9 mouse cellular contexts compared by ENCODE assay signal in the genomic region with DNA sequence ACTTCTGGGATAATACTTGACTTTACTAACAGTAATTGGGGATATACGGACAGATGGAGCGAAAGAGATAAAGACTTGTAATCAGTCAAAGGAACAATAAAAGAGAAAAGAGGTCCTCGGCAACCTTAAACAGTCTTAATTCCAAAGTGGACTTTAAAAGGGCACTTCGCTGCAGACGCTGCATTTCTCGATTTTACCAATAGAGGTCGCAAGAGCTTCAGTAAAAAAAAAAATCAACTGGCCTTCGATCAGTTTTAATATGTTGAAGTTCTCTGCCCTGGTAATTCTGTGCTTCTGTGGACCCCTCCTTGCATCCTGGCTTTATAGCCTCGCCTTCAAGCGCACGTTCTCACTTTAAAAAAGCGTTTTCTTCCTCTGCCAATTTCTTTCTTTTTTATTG. TPM values are rescaled to one million over a fixed set of nuclear protein-coding genes. Genes with fewer than 3 reads are reported as not detected.
DNase-seq lines count a peak whose midpoint lies in the region; ATAC-seq and TF ChIP-seq lines count a peak whose summit lies in the region.
"Had no signal": no experiment of that assay in that cellular context is flagged by ENCODE, and none has a peak within 500 bp of the region (broad histone marks: within the 10 kb centered on the region; RNA-seq: fewer than 3 reads in every experiment).

No protein-coding gene starts in this region.

- H3K36me3 ChIP-seq in kidney, embryonic 14.5 days (ENCODE audit: control insufficient read depth, insufficient read depth, low read length) = no peaks in the 10 kb centered on the region
- H3K36me3 ChIP-seq in ES-Bruce4 (ENCODE audit: control insufficient read depth, insufficient read depth, low read length, poor library complexity, severe bottlenecking) = no peaks in the 10 kb centered on the region
- no peaks in the 10 kb centered on the region for H3K36me3 ChIP-seq in neural tube, embryonic 14.5 days (ENCODE audit: control insufficient read depth, insufficient read depth, low read length)

- no peak overlapping the region for H3K4me2 ChIP-seq in kidney, embryonic 14.5 days (replicated peaks; ENCODE audit: low read depth, low read length)
- H3K4me2 ChIP-seq in neural tube, embryonic 14.5 days (ENCODE audit: low read depth, low read length) = 0 out of 2 replicates have a peak overlapping the region, but pooled peaks have one; percentile 6

- H3K9ac ChIP-seq in kidney, embryonic 14.5 days (ENCODE audit: low read depth, low read length) = no peak overlapping the region
- H3K9ac ChIP-seq in ES-Bruce4 (ENCODE audit: low read depth, poor library complexity, severe bottlenecking) = no peak overlapping the region
- H3K9ac ChIP-seq in neural tube, embryonic 14.5 days (replicated peaks; ENCODE audit: low read depth, low read length) = no peak overlapping the region

- peak; percentile 56 for DNase-seq in kidney, adult 18-20 months
- DNase-seq in adipocyte (ENCODE audit: low spot score) = peak; percentile 80
- DNase-seq in forelimb bud, embryonic 11.5 days (ENCODE audit: low read depth, low spot score) = peak; percentile 80
- DNase-seq in layer of hippocampus, postnatal 36 days = peak; percentile 4 to 41

- 3% methylated on average over 12 of the region's 12 CpGs for WGBS in kidney, embryonic 14.5 days
- 1% methylated on average over 12 of the region's 12 CpGs for WGBS in neural tube, embryonic 14.5 days

- no peak for TF ChIP-seq POLR2A in ES-Bruce4 (IDR thresholded peaks at IDR 0.05; ENCODE audit: insufficient read depth, low read length)

- no peak for TF ChIP-seq EP300 in ES-Bruce4 (IDR thresholded peaks at IDR 0.05; ENCODE audit: insufficient read depth, low read depth, low read length)

- no peak overlapping the region for H3K4me3 ChIP-seq in kidney, embryonic 14.5 days (ENCODE audit: low read length)
- no peak overlapping the region for H3K4me3 ChIP-seq in ES-Bruce4 (ENCODE audit: low read depth, low read length)
- H3K4me3 ChIP-seq in neural tube, embryonic 14.5 days (ENCODE audit: low read depth, low read length) = no peak overlapping the region
- H3K4me3 ChIP-seq: megakaryocyte, embryonic 14.5 days had no signal

- no peak for ATAC-seq in kidney, embryonic 14.5 days (ENCODE audit: low FRiP score, low TSS enrichment)
- no peak for ATAC-seq in neural tube, embryonic 14.5 days (ENCODE audit: low read depth)
- ATAC-seq in megakaryocyte, adult 5-6 weeks (ENCODE audit: poor library complexity, severe bottlenecking) = no peak

- no peak overlapping the region for H3K27ac ChIP-seq in kidney, embryonic 14.5 days (ENCODE audit: low read depth, low read length)
- no peak overlapping the region for H3K27ac ChIP-seq in ES-Bruce4 (ENCODE audit: insufficient read depth, low read length)
- no peak overlapping the region for H3K27ac ChIP-seq in neural tube, embryonic 14.5 days (ENCODE audit: low read depth, low read length)

- peaks cover 40% of the 10 kb centered on the region for H3K27me3 ChIP-seq in kidney, embryonic 14.5 days (ENCODE audit: control insufficient read depth, insufficient read depth, low read length)
- H3K27me3 ChIP-seq in ES-Bruce4 (ENCODE audit: control insufficient read depth, insufficient read depth, low read length, poor library complexity, severe bottlenecking) = peaks cover 11% of the 10 kb centered on the region; the same call in 1 of the 2 replicates
- H3K27me3 ChIP-seq in neural tube, embryonic 14.5 days (ENCODE audit: control insufficient read depth, insufficient read depth, low read length) = peaks cover 36% of the 10 kb centered on the region

- peak; percentile 5 for TF ChIP-seq CTCF in ES-Bruce4 (IDR thresholded peaks at IDR 0.05; ENCODE audit: low read depth, low read length)

- no peaks in the 10 kb centered on the region for H3K9me3 ChIP-seq in kidney, embryonic 14.5 days (ENCODE audit: control insufficient read depth, low read length)
- H3K9me3 ChIP-seq in ES-Bruce4 (replicated peaks; ENCODE audit: control insufficient read depth, insufficient read depth, low read length, poor library complexity, severe bottlenecking) = no peaks in the 10 kb centered on the region
- no peaks in the 10 kb centered on the region for H3K9me3 ChIP-seq in neural tube, embryonic 14.5 days (ENCODE audit: control insufficient read depth, low read length)
- H3K9me3 ChIP-seq: megakaryocyte, embryonic 14.5 days had no signal

- peaks cover 18% of the 10 kb centered on the region for H3K4me1 ChIP-seq in kidney, embryonic 14.5 days (ENCODE audit: control insufficient read depth, insufficient read depth, low read length)
- no peaks in the 10 kb centered on the region for H3K4me1 ChIP-seq in ES-Bruce4 (ENCODE audit: control insufficient read depth, insufficient read depth, low read length)
- peaks cover 18% of the 10 kb centered on the region for H3K4me1 ChIP-seq in neural tube, embryonic 14.5 days (ENCODE audit: control insufficient read depth, insufficient read depth, low read length)

RNA-seq across cellular contexts. Expression of a gene that starts 0.7 kb away (rescaled TPM):
- polyA plus RNA-seq in kidney, embryonic 14.5 days (2014; fragmentation: Nextera tagmentation; extraction: Ambion mirVana) = 0.24 and 0.65 TPM in 2 replicates
- polyA plus RNA-seq in ES-Bruce4 (2011; ENCODE audit: insufficient read depth, insufficient read length, low read depth, missing spikeins) = not detected in 2 replicates
- total RNA-seq in layer of hippocampus, postnatal 36 days (2021) = 1 to 10 TPM; 5.0 to 6.3 TPM
- polyA plus RNA-seq in neural tube, embryonic 14.5 days (2014; fragmentation: Nextera tagmentation; extraction: Ambion mirVana) = 1.2 and 1.7 TPM in 2 replicates
- not detected in 2 replicates for total RNA-seq in megakaryocyte, adult 5-6 weeks (2015)
- not detected in 2 replicates for total RNA-seq in megakaryocyte, adult 5-6 weeks (2017)

RNA-seq across cellular contexts. Expression of a gene that starts 26.1 kb away (rescaled TPM):
- 5.0 and 5.1 TPM in 2 replicates for polyA plus RNA-seq in kidney, embryonic 14.5 days (2014; fragmentation: Nextera tagmentation; extraction: Ambion mirVana)
- 0.93 and 1.0 TPM in 2 replicates for polyA plus RNA-seq in ES-Bruce4 (2011; ENCODE audit: insufficient read depth, insufficient read length, low read depth, missing spikeins)
- 1 to 10 TPM in 1 of 2 experiments, under 1 TPM in 1; 0.47 to 1.1 TPM for total RNA-seq in layer of hippocampus, postnatal 36 days (2021)
- polyA plus RNA-seq in neural tube, embryonic 14.5 days (2014; fragmentation: Nextera tagmentation; extraction: Ambion mirVana) = 2.2 and 4.1 TPM in 2 replicates
- 0.02 TPM in 1 of 2 replicates, not detected in the other for total RNA-seq in megakaryocyte, adult 5-6 weeks (2015)
- not detected in 2 replicates for total RNA-seq in megakaryocyte, adult 5-6 weeks (2017)

RNA-seq across cellular contexts. Expression of a gene that starts 38.0 kb away (rescaled TPM):
- not detected in 2 replicates for polyA plus RNA-seq in kidney, embryonic 14.5 days (2014; fragmentation: Nextera tagmentation; extraction: Ambion mirVana)
- polyA plus RNA-seq in ES-Bruce4 (2011; ENCODE audit: insufficient read depth, insufficient read length, low read depth, missing spikeins) = not detected in 2 replicates
- total RNA-seq in layer of hippocampus, postnatal 36 days (2021) = not detected
- polyA plus RNA-seq in neural tube, embryonic 14.5 days (2014; fragmentation: Nextera tagmentation; extraction: Ambion mirVana) = 0.07 TPM in 1 of 2 replicates, not detected in the other
- total RNA-seq in megakaryocyte, adult 5-6 weeks (2015) = not detected in 2 replicates
- total RNA-seq in megakaryocyte, adult 5-6 weeks (2017) = not detected in 2 replicates

RNA-seq across cellular contexts. Expression of a gene that starts 56.9 kb away (rescaled TPM):
- polyA plus RNA-seq in kidney, embryonic 14.5 days (2014; fragmentation: Nextera tagmentation; extraction: Ambion mirVana) = 22.1 and 26.0 TPM in 2 replicates
- 11.8 and 15.0 TPM in 2 replicates for polyA plus RNA-seq in ES-Bruce4 (2011; ENCODE audit: insufficient read depth, insufficient read length, low read depth, missing spikeins)
- total RNA-seq in layer of hippocampus, postnatal 36 days (2021) = 10 to 100 TPM; 11.3 to 11.6 TPM
- 14.2 TPM in 2 replicates for polyA plus RNA-seq in neural tube, embryonic 14.5 days (2014; fragmentation: Nextera tagmentation; extraction: Ambion mirVana)
- total RNA-seq in megakaryocyte, adult 5-6 weeks (2015) = 0.98 and 1.1 TPM in 2 replicates
- total RNA-seq in megakaryocyte, adult 5-6 weeks (2017) = 0.61 and 2.2 TPM in 2 replicates

Comparison
In these comparisons a context has a peak if more than half of its experiments do, and no peak if none do; other contexts are left out.
1. DNase-seq: peak in every context shown above with its lines; median percentile 80 in adipocyte; 80 in forelimb bud, embryonic 11.5 days; 56 in kidney, adult 18-20 months; 22 in layer of hippocampus, postnatal 36 days.